In the genomic region with DNA sequence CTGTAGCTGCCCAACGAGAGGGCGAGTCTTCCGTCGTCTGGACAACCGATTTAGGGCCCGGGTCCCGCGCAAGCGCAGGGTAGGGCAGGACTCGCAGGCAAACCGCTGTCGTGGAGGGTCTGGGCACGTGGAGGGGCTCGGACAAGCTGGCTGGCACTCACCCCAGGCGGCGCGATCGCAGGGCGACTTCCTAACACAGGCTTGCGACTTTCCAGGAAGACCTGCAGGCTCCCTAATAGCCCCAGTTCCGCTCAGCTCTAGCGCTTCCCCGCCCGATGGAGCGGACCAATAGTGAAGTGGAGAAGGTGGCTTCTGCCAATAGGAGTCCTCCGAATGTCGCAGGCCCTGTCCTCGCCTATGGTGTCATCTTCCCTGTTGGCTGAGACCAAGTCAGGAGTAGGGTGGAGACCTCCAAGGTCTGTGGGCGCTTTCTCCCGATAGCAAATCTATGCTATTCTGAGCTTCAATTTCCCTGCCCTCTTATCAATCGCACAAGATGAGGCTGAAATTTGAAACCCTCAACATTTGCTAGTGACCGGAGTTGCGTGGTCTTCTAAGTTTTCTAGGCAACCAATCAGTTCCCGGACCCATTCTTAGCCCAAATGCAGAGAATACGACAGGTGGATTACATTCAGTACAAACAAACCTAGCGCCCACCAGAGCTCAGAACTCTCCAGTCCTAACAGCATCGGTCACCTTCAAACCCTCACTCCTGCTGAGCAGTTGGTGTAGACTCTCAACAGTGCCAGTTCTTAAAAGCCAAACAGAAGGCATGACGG, we compare ENCODE assay signal across 8 mouse cellular contexts. TPM values are rescaled to one million over a fixed set of nuclear protein-coding genes. Genes with fewer than 3 reads are reported as not detected.
A peak's percentile ranks its signal among the peaks of the same experiment; 100 is the strongest.
DNase-seq lines count a peak whose midpoint lies in the region; ATAC-seq lines count a peak whose summit lies in the region.

No protein-coding gene starts in this region.

- H3K4me3 ChIP-seq in intestine, embryonic 15.5 days (replicated peaks) = peak overlapping the region; percentile 56

- H3K9ac ChIP-seq in intestine, embryonic 15.5 days = peak overlapping the region; percentile 62

- H3K27ac ChIP-seq in intestine, embryonic 15.5 days = peak overlapping the region; percentile 58

- H3K9me3 ChIP-seq in intestine, embryonic 15.5 days = no peaks in the 10 kb centered on the region

- no peaks in the 10 kb centered on the region for H3K27me3 ChIP-seq in intestine, embryonic 15.5 days (replicated peaks)

- intact Hi-C loops in left cerebral cortex, postnatal 14 days (cut with DNase I) = loop anchor here (5.0 kb wide), 1 partner anchor 59 kb away; the partner anchor contains the start of gene Ftsj1

- DNase-seq in adrenal gland, adult 18-20 months (ENCODE audit: low spot score in 2 of 2) = peak; percentile 58 to 66
- peak; percentile 83 for DNase-seq in embryo, embryonic 10.5 days (ENCODE audit: low spot score)
- DNase-seq in gastrocnemius, postnatal 25 days = peak; percentile 81
- DNase-seq in left cerebral cortex, postnatal 14 days (ENCODE audit: low spot score in 2 of 2) = peak; percentile 76 to 79
- DNase-seq in right cerebral cortex, postnatal 14 days = peak; percentile 63
- DNase-seq in urinary bladder, postnatal 25 days (ENCODE audit: low spot score) = peak; percentile 50

- no peaks in the 10 kb centered on the region for H3K36me3 ChIP-seq in intestine, embryonic 15.5 days

- 20% methylated on average over 38 of the region's 38 CpGs for WGBS in intestine, embryonic 15.5 days

- no peaks in the 10 kb centered on the region for H3K4me1 ChIP-seq in intestine, embryonic 15.5 days (replicated peaks)

- ATAC-seq in intestine, embryonic 15.5 days = peak; percentile 98
- ATAC-seq in megakaryocyte-erythroid progenitor cell, adult 5-6 weeks (replicated peaks; ENCODE audit: low FRiP score, low TSS enrichment, poor library complexity, severe bottlenecking) = peak; percentile 100

- H3K4me2 ChIP-seq in intestine, embryonic 15.5 days (replicated peaks) = peak overlapping the region; percentile 61

RNA-seq across cellular contexts. Expression of gene Ebp, which starts 0.5 kb away (rescaled TPM):
- total RNA-seq in adrenal gland, adult 18-20 months (2021) = 10 to 100 TPM; 44.2 to 76.5 TPM
- total RNA-seq in gastrocnemius, postnatal 25 days (2021) = 10 to 100 TPM; 10.3 to 10.7 TPM
- polyA plus RNA-seq in intestine, embryonic 15.5 days (2015; fragmentation: Nextera tagmentation; extraction: Ambion mirVana) = 83.7 and 85.1 TPM in 2 replicates
- 10 to 100 TPM; 31.7 to 33.3 TPM for total RNA-seq in left cerebral cortex, postnatal 14 days (2021)
- 31.3 and 44.2 TPM in 2 replicates for total RNA-seq in megakaryocyte-erythroid progenitor cell, adult 5-6 weeks (2014; fragmentation: Nextera tagmentation)
- 46.6 and 58.9 TPM in 2 replicates for total RNA-seq in megakaryocyte-erythroid progenitor cell, adult 5-6 weeks (2017)

RNA-seq across cellular contexts. Expression of gene Porcn, which starts 13.5 kb away (rescaled TPM):
- total RNA-seq in adrenal gland, adult 18-20 months (2021) = 1 to 10 TPM; 8.6 to 9.2 TPM
- total RNA-seq in gastrocnemius, postnatal 25 days (2021) = 1 to 10 TPM; 3.6 to 4.3 TPM
- 7.2 and 7.4 TPM in 2 replicates for polyA plus RNA-seq in intestine, embryonic 15.5 days (2015; fragmentation: Nextera tagmentation; extraction: Ambion mirVana)
- total RNA-seq in left cerebral cortex, postnatal 14 days (2021) = 10 to 100 TPM; 83.2 to 83.3 TPM
- 2.3 TPM in 1 of 2 replicates, not detected in the other for total RNA-seq in megakaryocyte-erythroid progenitor cell, adult 5-6 weeks (2014; fragmentation: Nextera tagmentation)
- total RNA-seq in megakaryocyte-erythroid progenitor cell, adult 5-6 weeks (2017) = 1.5 TPM in 1 of 2 replicates, not detected in the other

RNA-seq across cellular contexts. Expression of gene Tbc1d25, which starts 16.8 kb away (rescaled TPM):
- 1 to 10 TPM; 8.2 to 9.4 TPM for total RNA-seq in adrenal gland, adult 18-20 months (2021)
- 1 to 10 TPM; 2.5 to 2.6 TPM for total RNA-seq in gastrocnemius, postnatal 25 days (2021)
- polyA plus RNA-seq in intestine, embryonic 15.5 days (2015; fragmentation: Nextera tagmentation; extraction: Ambion mirVana) = 10.3 and 10.6 TPM in 2 replicates
- 10 to 100 TPM; 15.7 to 16.3 TPM for total RNA-seq in left cerebral cortex, postnatal 14 days (2021)
- 8.4 and 13.1 TPM in 2 replicates for total RNA-seq in megakaryocyte-erythroid progenitor cell, adult 5-6 weeks (2014; fragmentation: Nextera tagmentation)
- 4.8 and 6.9 TPM in 2 replicates for total RNA-seq in megakaryocyte-erythroid progenitor cell, adult 5-6 weeks (2017)

RNA-seq across cellular contexts. Expression of gene Rbm3, which starts 47.1 kb away (rescaled TPM):
- total RNA-seq in adrenal gland, adult 18-20 months (2021) = 100 to 1,000 TPM; 107 to 140 TPM
- total RNA-seq in gastrocnemius, postnatal 25 days (2021) = 10 to 100 TPM; 44.1 to 60.8 TPM
- 426 and 506 TPM in 2 replicates for polyA plus RNA-seq in intestine, embryonic 15.5 days (2015; fragmentation: Nextera tagmentation; extraction: Ambion mirVana)
- total RNA-seq in left cerebral cortex, postnatal 14 days (2021) = 100 to 1,000 TPM; 198 to 216 TPM
- total RNA-seq in megakaryocyte-erythroid progenitor cell, adult 5-6 weeks (2014; fragmentation: Nextera tagmentation) = 798 and 978 TPM in 2 replicates
- 1,469 and 1,492 TPM in 2 replicates for total RNA-seq in megakaryocyte-erythroid progenitor cell, adult 5-6 weeks (2017)

RNA-seq across cellular contexts. Expression of gene Ftsj1, which starts 59.4 kb away (rescaled TPM):
- 10 to 100 TPM; 22.9 to 26.6 TPM for total RNA-seq in adrenal gland, adult 18-20 months (2021)
- 10 to 100 TPM; 12.4 to 13.2 TPM for total RNA-seq in gastrocnemius, postnatal 25 days (2021)
- 33.0 and 34.8 TPM in 2 replicates for polyA plus RNA-seq in intestine, embryonic 15.5 days (2015; fragmentation: Nextera tagmentation; extraction: Ambion mirVana)
- 10 to 100 TPM; 22.7 to 25.9 TPM for total RNA-seq in left cerebral cortex, postnatal 14 days (2021)
- 51.2 and 86.0 TPM in 2 replicates for total RNA-seq in megakaryocyte-erythroid progenitor cell, adult 5-6 weeks (2014; fragmentation: Nextera tagmentation)
- total RNA-seq in megakaryocyte-erythroid progenitor cell, adult 5-6 weeks (2017) = 31.5 and 49.2 TPM in 2 replicates

Comparison
In these comparisons a context has a peak if more than half of its experiments do, and no peak if none do; other contexts are left out.
1. Peak in every context shown above with its lines: DNase-seq, ATAC-seq, H3K4me3 ChIP-seq and H3K27ac ChIP-seq.
2. RNA of gene Porcn, which starts 13.5 kb away (total RNA-seq): 83.2 to 83.3 TPM in left cerebral cortex, postnatal 14 days; 8.6 to 9.2 TPM in adrenal gland, adult 18-20 months, 3.6 to 4.3 TPM in gastrocnemius, postnatal 25 days and 1.5 to 2.3 TPM in megakaryocyte-erythroid progenitor cell, adult 5-6 weeks; every median in the first group is over 4 times any median in the second.